In the genomic region with DNA sequence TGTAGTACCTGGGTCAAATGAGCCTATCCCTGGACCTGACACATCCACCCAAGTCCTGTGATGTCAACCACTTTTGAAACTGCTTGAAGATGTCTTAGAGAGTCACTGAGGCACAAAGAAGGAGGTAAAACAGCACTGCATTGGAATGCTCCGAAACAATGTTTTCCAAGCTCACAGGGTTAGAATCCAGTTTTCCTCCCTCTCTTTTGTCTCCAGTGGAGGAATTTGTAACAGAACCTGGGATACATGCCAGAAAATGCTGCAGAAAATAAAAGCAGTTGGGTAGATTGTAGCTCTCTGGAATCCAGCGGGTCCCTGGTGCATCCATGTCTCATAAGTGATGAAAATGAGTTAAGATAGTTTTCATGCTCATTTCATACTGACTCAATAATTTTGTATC, we compare ENCODE assay signal across 15 mouse cellular contexts.
DNase-seq lines count a peak whose midpoint lies in the region; ATAC-seq and TF ChIP-seq lines count a peak whose summit lies in the region.
"Had no signal": no experiment of that assay in that cellular context is flagged by ENCODE, and none has a peak within 500 bp of the region (broad histone marks: within the 10 kb centered on the region; RNA-seq: fewer than 3 reads in every experiment).

No protein-coding gene starts in this region.

- H3K9ac ChIP-seq in midbrain, postnatal 0 days (replicated peaks; ENCODE audit: low read length, poor library complexity, severe bottlenecking), result no peak overlapping the region
- no peak overlapping the region for H3K9ac ChIP-seq in midbrain, embryonic 11.5 days (ENCODE audit: low read length)
- H3K9ac ChIP-seq: liver, embryonic 15.5 days; midbrain, embryonic 12.5 days had no signal

- no peak overlapping the region for H3K27ac ChIP-seq in midbrain, postnatal 0 days (ENCODE audit: low read depth, low read length)
- H3K27ac ChIP-seq in midbrain, embryonic 11.5 days (ENCODE audit: low read depth, low read length), result no peak overlapping the region
- H3K27ac ChIP-seq: forebrain, embryonic 10.5 days; heart, adult 2 months; liver, embryonic 15.5 days; midbrain, embryonic 12.5 days had no signal

- no peak for DNase-seq in frontal cortex, postnatal 14 days (ENCODE audit: low spot score in 2 of 2)
- DNase-seq in kidney, postnatal 14 days, result peak; percentile 10
- DNase-seq in kidney, postnatal 10 days, result no peak
- peak; percentile 22 for DNase-seq in midbrain, postnatal 0 days (ENCODE audit: low spot score)
- no peak for DNase-seq in midbrain, embryonic 11.5 days (ENCODE audit: low spot score, missing footprints)
- peak; percentile 27 for DNase-seq in skeletal muscle tissue, adult 2 months (ENCODE audit: low read depth, low spot score)
- DNase-seq: B cell, adult 2 months; heart, adult 2 months; kidney, adult 2 months; thymus, adult 18-20 months had no signal

- no peaks in the 10 kb centered on the region for H3K4me1 ChIP-seq in midbrain, postnatal 0 days (ENCODE audit: insufficient read depth, low read length)
- peaks cover 2% of the 10 kb centered on the region; the same call in 1 of the 2 replicates for H3K4me1 ChIP-seq in midbrain, embryonic 11.5 days (ENCODE audit: control insufficient read depth, insufficient read depth, low read length)
- H3K4me1 ChIP-seq: liver, embryonic 15.5 days had no signal

- no peak overlapping the region for H3K4me3 ChIP-seq in midbrain, postnatal 0 days (ENCODE audit: low read depth, low read length)
- no peak overlapping the region for H3K4me3 ChIP-seq in midbrain, embryonic 11.5 days (ENCODE audit: low read depth, low read length)
- H3K4me3 ChIP-seq: forebrain, embryonic 10.5 days; heart, adult 2 months; liver, embryonic 15.5 days; midbrain, embryonic 12.5 days had no signal

- H3K27me3 ChIP-seq in midbrain, postnatal 0 days (ENCODE audit: insufficient read depth, low read length), result no peaks in the 10 kb centered on the region
- no peaks in the 10 kb centered on the region for H3K27me3 ChIP-seq in midbrain, embryonic 11.5 days (ENCODE audit: control insufficient read depth, insufficient read depth, low read length)
- H3K27me3 ChIP-seq: liver, embryonic 15.5 days; midbrain, embryonic 12.5 days had no signal

- no peak overlapping the region for H3K4me2 ChIP-seq in midbrain, postnatal 0 days (ENCODE audit: low read depth, low read length, poor library complexity, severe bottlenecking)
- H3K4me2 ChIP-seq in midbrain, embryonic 11.5 days, result no peak overlapping the region
- H3K4me2 ChIP-seq: liver, embryonic 15.5 days; midbrain, embryonic 12.5 days had no signal

- peak; percentile 62; the same call in 1 of the 2 replicates for ATAC-seq in frontal cortex, adult (ENCODE audit: low TSS enrichment)
- no peak for ATAC-seq in midbrain, postnatal 0 days (ENCODE audit: low FRiP score)
- no peak for ATAC-seq in midbrain, embryonic 11.5 days (ENCODE audit: low FRiP score)
- no peak for ATAC-seq in granulocyte monocyte progenitor cell, adult 5-6 weeks (replicated peaks; ENCODE audit: poor library complexity, severe bottlenecking)

- no peak for TF ChIP-seq CTCF in midbrain, postnatal 0 days (IDR thresholded peaks at IDR 0.05)

- H3K36me3 ChIP-seq in midbrain, postnatal 0 days (ENCODE audit: insufficient read depth, low read length), result no peaks in the 10 kb centered on the region
- no peaks in the 10 kb centered on the region for H3K36me3 ChIP-seq in midbrain, embryonic 11.5 days (ENCODE audit: control insufficient read depth, insufficient read depth, low read length)
- H3K36me3 ChIP-seq: forebrain, embryonic 10.5 days; liver, embryonic 15.5 days; midbrain, embryonic 12.5 days had no signal

- 62% methylated on average over 2 of the region's 2 CpGs for WGBS in midbrain, postnatal 0 days
- WGBS in midbrain, embryonic 11.5 days, result 87% methylated on average over 2 of the region's 2 CpGs

- H3K9me3 ChIP-seq in midbrain, postnatal 0 days (ENCODE audit: low read length), result no peaks in the 10 kb centered on the region
- no peaks in the 10 kb centered on the region for H3K9me3 ChIP-seq in midbrain, embryonic 11.5 days (ENCODE audit: control insufficient read depth, low read length)
- H3K9me3 ChIP-seq: forebrain, embryonic 10.5 days; liver, embryonic 15.5 days; midbrain, embryonic 12.5 days had no signal

Comparison
In these comparisons a context has a peak if more than half of its experiments do, and no peak if none do; other contexts are left out.
1. DNase-seq: peak in kidney, postnatal 14 days (single experiment), midbrain, postnatal 0 days (single experiment) and skeletal muscle tissue, adult 2 months (single experiment); none in frontal cortex, postnatal 14 days (0 of 2), kidney, postnatal 10 days (single experiment) and midbrain, embryonic 11.5 days (single experiment).